Mouse (Mus musculus): ENCODE results near the gene Cpne7.

DNA sequence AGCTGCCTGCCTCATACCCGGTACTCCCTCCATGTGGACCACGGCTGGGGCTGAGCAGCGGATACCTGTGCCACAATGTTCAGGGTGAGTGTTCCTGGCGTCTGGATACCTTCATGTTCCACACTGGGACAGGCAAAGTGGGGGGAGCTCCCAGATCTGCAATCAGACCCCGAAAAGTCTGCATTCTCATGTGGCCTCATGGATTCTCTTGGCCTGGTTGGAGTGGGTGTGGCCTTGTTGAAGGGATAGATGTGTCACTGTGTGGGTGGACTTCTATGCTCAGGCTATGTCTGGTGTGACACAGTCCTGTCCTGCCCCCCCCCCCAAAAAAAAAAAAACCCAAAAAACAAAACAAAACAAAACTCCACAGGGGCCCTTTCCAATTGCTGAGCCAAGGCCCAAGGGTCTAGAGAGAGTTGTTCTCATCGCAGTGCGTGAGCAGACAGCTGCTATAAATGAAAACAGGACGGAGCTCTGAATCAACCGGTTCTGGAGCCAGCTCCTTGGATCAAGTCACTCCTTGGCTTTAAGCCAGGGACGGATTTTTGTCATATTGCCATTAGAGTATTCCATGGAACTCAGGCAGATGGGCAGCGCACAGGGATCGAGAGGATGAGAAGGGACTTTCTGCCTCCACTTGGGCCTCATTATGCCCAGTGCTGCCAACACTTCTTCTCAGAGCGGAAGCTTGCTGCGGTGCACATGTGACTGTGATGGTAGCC lies 24.7 kb downstream of the Cpne7 start:
- TF ChIP-seq POLR2A (IDR thresholded peaks at IDR 0.05; ENCODE audit: borderline replicate concordance, insufficient read depth, low read length) (no peak), CTCF (IDR thresholded peaks at IDR 0.05; ENCODE audit: borderline replicate concordance, insufficient read depth, low read depth, low read length) (no peak)

Data from cerebellum, adult 2 months (tissue).